Mouse (Mus musculus) heart, adult 2 months (tissue): Measurements from ENCODE around the gene Celsr3.

Source experiments
- CTCF ChIP-seq: fragments of 200-600 bp; IDR thresholded peaks from 2 replicates; pipeline ENCODE4 v1.8.1; 2022; ENCODE audit warnings: antibody characterized with exemption, mild to moderate bottlenecking, moderate library complexity
- EP300 ChIP-seq: fragments of 200-500 bp; IDR thresholded peaks from 2 replicates; pipeline ENCODE4 v1.6.1; 2011; ENCODE audit warnings: low read depth, low read length, control low read depth; ENCODE audit not compliant: insufficient read depth
- POLR2A ChIP-seq: fragments of 200-500 bp; IDR thresholded peaks from 2 replicates; pipeline ENCODE4 v1.6.1; 2011; ENCODE audit warnings: mild to moderate bottlenecking, low read depth, low read length, control low read depth; ENCODE audit not compliant: insufficient read depth

GRCm38 (mm10) chr9:108776614-108777013 is 49.5 kb upstream of the Celsr3 start:
- TF ChIP-seq CTCF (no peak), POLR2A (no peak), EP300 (no peak)
